Mouse (Mus musculus) midbrain, embryonic 15.5 days (tissue): Measurements from ENCODE around the gene Lmx1a. TPM values are rescaled to one million over a fixed set of nuclear protein-coding genes. Genes with fewer than 3 reads are reported as not detected.
A peak's percentile ranks its signal among the peaks of the same experiment; 100 is the strongest.

ENCODE experiments used
- ATAC-seq: fragments of 200-750 bp; cut with Nextera tagmentation; replicated peaks from 2 replicates; pipeline ENCODE4 v1.8.0; 2017; ENCODE audit warnings: moderate TSS enrichment
- H3K27ac ChIP-seq: fragments of 300-500 bp; sonication (generic); 2 replicates; pipeline ENCODE4 v1.5.1; 2015; ENCODE audit warnings: mild to moderate bottlenecking, inconsistent platforms
- H3K27me3 ChIP-seq: fragments of 300-500 bp; sonication (generic); replicated peaks from 2 replicates; pipeline ENCODE4 v1.6.1; 2015; ENCODE audit warnings: inconsistent platforms
- H3K36me3 ChIP-seq: fragments of 300-500 bp; sonication (generic); replicated peaks from 2 replicates; pipeline ENCODE4 v1.6.1; 2015; ENCODE audit warnings: inconsistent platforms
- H3K4me1 ChIP-seq: fragments of 300-500 bp; sonication (generic); 2 replicates; pipeline ENCODE4 v1.6.1; 2015; ENCODE audit warnings: inconsistent platforms
- H3K4me2 ChIP-seq: fragments of 300-500 bp; sonication (generic); 2 replicates; pipeline ENCODE4 v1.6.1; 2015; ENCODE audit warnings: inconsistent platforms, mild to moderate bottlenecking, moderate library complexity
- H3K4me3 ChIP-seq: fragments of 300-500 bp; sonication (generic); 2 replicates; pipeline ENCODE4 v1.5.1; 2015; ENCODE audit warnings: mild to moderate bottlenecking, inconsistent platforms
- H3K9ac ChIP-seq: fragments of 300-500 bp; sonication (generic); 2 replicates; pipeline ENCODE4 v1.6.1; 2015; ENCODE audit warnings: mild to moderate bottlenecking, inconsistent platforms
- H3K9me3 ChIP-seq: fragments of 300-500 bp; sonication (generic); 2 replicates; pipeline ENCODE4 v1.6.1; 2016; ENCODE audit warnings: inconsistent platforms
- WGBS: fragments of 180-500 bp; shearing (Covaris S2); methylation state at CpG from one replicate; pipeline ENCODE4 v1.1.7; 2015; ENCODE audit warnings: mixed read lengths; 5-methylcytosine and 5-hydroxymethylcytosine counted together
- polyA plus RNA-seq: library from polyadenylated mRNA; unstranded; fragments of >200 nt; fragmentation: Nextera tagmentation; extraction: Ambion mirVana; gene quantifications from 2 replicates; pipeline ENCODE4 v1.2.1, GENCODE M21; 2015

Gene Lmx1a
- 8.8 and 11.9 TPM in 2 replicates for polyA plus RNA-seq

DNA sequence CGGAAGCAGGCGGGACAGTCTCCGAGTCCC is at the start of gene Lmx1a:
TSS of gene Lmx1a (plus strand) at position 6 of the 30 bp plus-strand sequence.
- peak within 1 kb of the TSS; percentile 39 for H3K4me3 ChIP-seq
- H3K36me3 ChIP-seq = no peaks in the 10 kb centered on the region
- peaks cover 64% of the 10 kb centered on the region for H3K27me3 ChIP-seq
- no peak for ATAC-seq
- 0% methylated on average over 3 of the region's 3 CpGs for WGBS
- H3K9me3 ChIP-seq = 0 out of 2 replicates have a peak, but pooled peaks cover 3% of the 10 kb centered on the region
- H3K4me1 ChIP-seq = peaks cover 21% of the 10 kb centered on the region
- H3K9ac ChIP-seq = peak within 1 kb of the TSS; percentile 40
- H3K27ac ChIP-seq = peak within 1 kb of the TSS; percentile 48
- H3K4me2 ChIP-seq = peak within 1 kb of the TSS; percentile 62

DNA sequence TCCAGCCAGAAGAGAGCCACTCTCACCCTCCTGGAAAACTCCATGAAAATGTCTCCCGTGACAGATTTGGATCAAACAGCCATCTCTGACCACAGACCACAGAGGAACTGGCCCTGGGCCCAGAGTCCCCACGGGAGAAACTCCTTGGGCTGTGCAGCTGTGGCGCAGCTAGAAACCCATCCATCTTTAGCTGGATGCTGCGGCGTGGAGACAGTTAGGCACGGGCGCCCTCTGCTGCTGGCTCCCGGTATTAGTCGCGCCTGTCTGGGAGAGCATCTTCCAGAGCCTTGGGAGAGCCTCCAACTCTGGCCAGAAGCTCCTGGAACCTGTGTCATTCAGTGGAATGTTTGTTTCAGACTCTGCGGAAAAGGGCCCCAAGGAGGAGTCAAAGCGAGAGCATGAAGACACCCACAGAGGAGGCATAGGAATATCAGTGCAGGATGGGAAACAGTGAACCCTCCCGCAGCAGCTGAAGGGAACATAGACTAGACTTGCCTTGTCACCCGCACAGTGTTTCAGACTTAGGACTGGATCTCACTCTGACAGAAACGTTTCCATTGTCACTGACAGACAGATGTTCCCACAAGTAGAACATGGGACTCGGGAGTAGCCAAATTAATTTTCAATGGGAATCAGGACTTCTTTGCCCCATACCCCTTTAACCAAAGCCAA is 44.0 kb upstream of the Lmx1a start:
- WGBS = 18% methylated on average over 16 of the region's 16 CpGs
- peak; percentile 82 for ATAC-seq
- Histone ChIP-seq H3K4me1 (0 out of 2 replicates have a peak, but pooled peaks cover 2% of the 10 kb centered on the region), H3K4me3 (no peak overlapping the region), H3K36me3 (no peaks in the 10 kb centered on the region), H3K9me3 (no peaks in the 10 kb centered on the region), H3K4me2 (0 out of 2 replicates have a peak overlapping the region, but pooled peaks have one; percentile 14), H3K9ac (no peak overlapping the region), H3K27ac (no peak overlapping the region), H3K27me3 (peaks cover 4% of the 10 kb centered on the region)

- H3K4me1 ChIP-seq = 0 out of 2 replicates have a peak, but pooled peaks cover 2% of the 10 kb centered on the region
- no peak for ATAC-seq
- no peak overlapping the region for H3K9ac ChIP-seq
- 86% methylated on average over 3 of the region's 3 CpGs for WGBS
- no peak overlapping the region for H3K27ac ChIP-seq
- 0 out of 2 replicates have a peak, but pooled peaks cover 4% of the 10 kb centered on the region for H3K27me3 ChIP-seq
- H3K9me3 ChIP-seq = no peaks in the 10 kb centered on the region
- no peak overlapping the region for H3K4me3 ChIP-seq
- H3K4me2 ChIP-seq = no peak overlapping the region
- no peaks in the 10 kb centered on the region for H3K36me3 ChIP-seq
These were observed 40.4 kb upstream of the Lmx1a start for GRCm38 (mm10) chr1:167648670-167649069.

DNA sequence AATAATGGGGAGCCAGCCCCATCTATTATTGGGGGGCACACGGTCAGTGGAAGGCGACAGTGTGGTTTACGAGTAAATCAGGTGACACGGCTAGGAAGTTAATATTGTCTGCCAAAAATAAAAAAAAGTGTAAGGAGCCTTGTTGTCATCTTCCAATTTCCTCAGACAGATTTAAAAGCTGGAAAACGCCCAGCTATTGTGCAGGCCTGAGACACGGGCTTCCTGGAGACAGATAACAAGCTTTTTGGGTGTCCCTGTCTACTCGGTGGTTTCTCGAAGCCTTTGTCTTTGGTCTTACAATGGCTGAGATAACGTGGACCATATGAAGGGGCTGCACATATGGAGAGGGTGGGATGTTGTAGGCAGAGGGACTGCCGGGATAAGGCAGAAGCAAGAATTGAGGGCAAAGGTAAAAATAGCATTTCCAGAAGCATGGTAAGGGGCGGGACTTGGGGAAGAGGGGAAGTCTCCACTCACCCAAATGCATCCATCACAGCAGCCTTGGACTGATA is 39.9 kb upstream of the Lmx1a start:
- no peak overlapping the region for H3K9ac ChIP-seq
- H3K4me1 ChIP-seq = 0 out of 2 replicates have a peak, but pooled peaks cover 2% of the 10 kb centered on the region

DNA sequence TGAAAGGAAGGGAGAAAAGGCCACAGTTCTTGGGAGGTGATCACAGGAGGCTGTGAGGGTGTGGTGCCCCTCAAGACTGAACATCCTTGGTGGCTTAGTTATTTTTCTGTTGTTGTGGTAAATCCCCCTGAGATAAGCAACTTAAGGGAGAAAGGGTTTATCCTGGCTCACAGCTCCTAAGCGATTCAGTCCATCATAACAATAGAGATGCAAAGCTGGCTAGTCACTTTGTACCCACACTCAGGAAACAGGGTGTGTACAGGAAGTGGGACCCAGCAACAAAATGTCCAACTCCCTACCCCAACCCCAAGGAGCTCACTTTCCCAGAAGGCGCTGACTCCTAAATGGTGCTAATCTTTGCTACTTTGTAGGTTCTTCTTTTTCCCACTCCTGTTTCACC is 36.7 kb upstream of the Lmx1a start:
- Histone ChIP-seq H3K9ac (no peak overlapping the region), H3K4me2 (no peak overlapping the region), H3K9me3 (no peaks in the 10 kb centered on the region), H3K27me3 (no peaks in the 10 kb centered on the region), H3K27ac (no peak overlapping the region), H3K4me3 (no peak overlapping the region), H3K36me3 (no peaks in the 10 kb centered on the region), H3K4me1 (no peaks in the 10 kb centered on the region)
- ATAC-seq = no peak
- 74% methylated on average over 2 of the region's 2 CpGs for WGBS

More for the DNA sequence above, 39.9 kb upstream of the Lmx1a start:
- no peak overlapping the region for H3K27ac ChIP-seq
- H3K36me3 ChIP-seq = no peaks in the 10 kb centered on the region
- 84% methylated on average over 11 of the region's 11 CpGs for WGBS
- H3K4me2 ChIP-seq = no peak overlapping the region
- no peaks in the 10 kb centered on the region for H3K9me3 ChIP-seq
- no peak overlapping the region for H3K4me3 ChIP-seq
- 0 out of 2 replicates have a peak, but pooled peaks cover 4% of the 10 kb centered on the region for H3K27me3 ChIP-seq
- ATAC-seq = no peak

- no peak overlapping the region for H3K4me3 ChIP-seq
- H3K4me1 ChIP-seq = peaks cover 15% of the 10 kb centered on the region
- H3K27ac ChIP-seq = no peak overlapping the region
- H3K4me2 ChIP-seq = no peak overlapping the region
- no peaks in the 10 kb centered on the region for H3K36me3 ChIP-seq
- ATAC-seq = no peak
- peaks cover 29% of the 10 kb centered on the region for H3K27me3 ChIP-seq
- H3K9me3 ChIP-seq = no peaks in the 10 kb centered on the region
- no peak overlapping the region for H3K9ac ChIP-seq
- WGBS = 94% methylated on average over 2 of the region's 3 CpGs
These were observed 30.0 kb upstream of the Lmx1a start for GRCm38 (mm10) chr1:167659065-167659464.

DNA sequence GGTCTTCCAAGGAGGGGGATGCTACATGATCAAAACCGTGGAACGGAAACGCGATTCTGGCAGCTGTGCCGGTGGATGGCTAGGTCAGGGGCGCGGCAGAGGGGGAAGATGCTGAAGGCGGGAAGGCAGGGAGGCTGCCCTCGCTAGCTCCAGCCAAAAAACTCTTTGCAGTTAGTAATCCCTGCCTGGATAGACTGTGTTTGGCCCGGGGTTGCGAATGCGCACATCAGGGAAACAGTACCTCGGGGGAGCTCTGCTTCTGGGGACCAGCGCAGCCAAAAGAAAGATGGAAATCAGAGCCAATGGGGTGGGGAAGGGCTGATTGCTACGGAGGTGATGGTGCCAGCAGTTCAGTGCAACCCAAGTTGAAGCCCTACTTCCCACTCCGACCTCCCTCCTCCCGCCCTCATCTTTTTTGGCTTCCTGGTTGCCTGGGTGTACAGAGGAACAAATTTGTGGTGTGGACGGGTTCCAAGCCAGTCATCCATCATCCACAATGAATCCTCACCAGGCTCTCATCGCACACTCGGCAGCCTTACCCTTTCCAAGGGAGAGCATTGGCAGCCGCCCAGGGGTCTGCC is 28.4 kb upstream of the Lmx1a start:
- Histone ChIP-seq H3K27ac (no peak overlapping the region), H3K4me3 (peak overlapping the region; percentile 35), H3K27me3 (peaks cover 29% of the 10 kb centered on the region), H3K9ac (0 out of 2 replicates have a peak overlapping the region, but pooled peaks have one; percentile 38), H3K9me3 (no peaks in the 10 kb centered on the region), H3K4me1 (peaks cover 15% of the 10 kb centered on the region), H3K4me2 (peak overlapping the region; percentile 60), H3K36me3 (no peaks in the 10 kb centered on the region)
- under 1% methylated on average over 21 of the region's 21 CpGs for WGBS
- ATAC-seq = peak; percentile 89

GRCm38 (mm10) chr1:167661123-167661522 is 27.9 kb upstream of the Lmx1a start:
- Histone ChIP-seq H3K4me1 (peaks cover 15% of the 10 kb centered on the region), H3K36me3 (no peaks in the 10 kb centered on the region), H3K27ac (no peak overlapping the region), H3K9me3 (no peaks in the 10 kb centered on the region), H3K9ac (peak overlapping the region; percentile 38; the same call in 1 of the 2 replicates), H3K4me3 (peak overlapping the region; percentile 35), H3K4me2 (peak overlapping the region; percentile 60), H3K27me3 (peaks cover 31% of the 10 kb centered on the region)
- ATAC-seq = peak; percentile 83
- WGBS = 1% methylated on average over 19 of the region's 19 CpGs

DNA sequence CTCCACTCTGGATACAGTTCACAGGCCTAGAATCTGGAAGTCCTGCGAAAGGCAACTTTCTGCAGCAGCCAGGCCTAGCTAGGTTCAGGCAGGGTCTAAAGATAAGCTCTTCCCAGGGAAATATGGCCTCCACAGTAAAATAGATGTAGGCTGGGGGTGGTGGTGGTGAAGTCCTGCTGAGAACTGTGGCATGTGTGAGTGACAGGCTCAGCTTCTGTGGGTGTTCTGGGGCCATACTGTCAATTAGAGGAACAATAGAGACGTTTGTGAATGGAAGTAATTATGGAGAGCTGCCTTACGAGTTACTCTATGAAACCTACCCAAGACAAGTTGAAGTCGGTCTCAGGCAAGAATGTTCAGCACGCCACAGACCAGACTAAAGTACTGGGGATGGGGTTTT is 25.9 kb upstream of the Lmx1a start:
- H3K27me3 ChIP-seq = peaks cover 32% of the 10 kb centered on the region
- peaks cover 15% of the 10 kb centered on the region for H3K4me1 ChIP-seq
- H3K9me3 ChIP-seq = no peaks in the 10 kb centered on the region
- no peak overlapping the region for H3K9ac ChIP-seq
- ATAC-seq = no peak
- H3K36me3 ChIP-seq = no peaks in the 10 kb centered on the region
- H3K27ac ChIP-seq = no peak overlapping the region
- no peak overlapping the region for H3K4me2 ChIP-seq
- H3K4me3 ChIP-seq = no peak overlapping the region
- WGBS = 47% methylated on average over 5 of the region's 5 CpGs

GRCm38 (mm10) chr1:167669796-167670195 is 19.2 kb upstream of the Lmx1a start:
- WGBS = 37% methylated on average over 6 of the region's 6 CpGs
- H3K9ac ChIP-seq = no peak overlapping the region
- ATAC-seq = no peak
- no peak overlapping the region for H3K4me2 ChIP-seq
- H3K9me3 ChIP-seq = no peaks in the 10 kb centered on the region
- peaks cover 21% of the 10 kb centered on the region for H3K27me3 ChIP-seq
- H3K4me1 ChIP-seq = no peaks in the 10 kb centered on the region
- H3K27ac ChIP-seq = no peak overlapping the region
- H3K4me3 ChIP-seq = no peak overlapping the region
- no peaks in the 10 kb centered on the region for H3K36me3 ChIP-seq

DNA sequence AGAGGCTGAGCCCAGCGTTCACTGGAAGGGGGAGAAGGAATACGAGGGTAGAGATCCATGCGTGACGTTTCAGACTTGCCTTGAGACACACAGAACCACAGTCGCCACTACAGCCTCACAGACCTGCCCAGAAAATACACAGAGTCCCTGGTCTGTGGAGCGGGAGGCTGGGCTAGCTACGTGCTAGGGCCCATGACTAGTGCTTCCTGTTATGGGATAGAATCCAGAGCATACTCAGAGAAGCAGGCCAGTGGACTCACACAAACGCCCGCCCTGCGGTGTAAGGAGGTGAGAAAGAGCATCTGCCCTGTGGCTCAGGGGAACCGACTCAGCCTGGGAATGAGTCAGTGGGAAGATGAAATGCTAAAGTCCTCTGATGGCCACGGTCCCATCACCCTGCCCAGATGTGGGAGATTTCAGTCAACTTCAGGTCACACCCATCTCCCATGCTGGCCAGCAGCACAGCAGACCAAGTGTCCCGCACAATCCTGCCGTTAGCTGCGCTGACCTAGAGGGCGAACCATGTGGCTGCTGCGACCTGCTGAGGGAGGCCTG is 16.5 kb upstream of the Lmx1a start:
- Histone ChIP-seq H3K9me3 (no peaks in the 10 kb centered on the region), H3K27ac (no peak overlapping the region), H3K4me3 (no peak overlapping the region), H3K4me1 (no peaks in the 10 kb centered on the region), H3K36me3 (no peaks in the 10 kb centered on the region), H3K27me3 (peaks cover 17% of the 10 kb centered on the region), H3K9ac (no peak overlapping the region), H3K4me2 (no peak overlapping the region)
- ATAC-seq = no peak
- WGBS = 26% methylated on average over 17 of the region's 17 CpGs

DNA sequence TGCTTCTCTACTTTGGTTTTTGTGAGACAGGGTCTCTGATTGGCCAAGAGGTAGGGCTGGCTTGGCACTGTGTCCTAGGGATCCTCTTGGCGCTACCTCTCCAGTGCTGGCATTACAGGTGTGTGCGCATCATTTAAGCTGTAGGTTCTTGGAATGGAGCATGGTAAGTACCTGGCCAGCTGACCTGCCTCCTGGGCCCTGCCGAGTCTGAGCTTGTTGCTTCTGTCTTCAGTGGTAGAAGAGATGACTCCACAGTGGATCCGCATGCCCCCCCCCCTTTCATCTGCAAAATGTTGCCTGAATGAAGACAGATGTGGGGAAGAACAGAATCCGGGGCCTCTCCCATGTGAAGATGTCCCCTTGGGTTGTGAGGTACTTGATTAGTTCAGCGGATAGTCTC is 10.0 kb upstream of the Lmx1a start:
- Histone ChIP-seq H3K27ac (no peak overlapping the region), H3K4me1 (no peaks in the 10 kb centered on the region), H3K27me3 (no peaks in the 10 kb centered on the region), H3K9me3 (no peaks in the 10 kb centered on the region), H3K4me2 (no peak overlapping the region), H3K36me3 (no peaks in the 10 kb centered on the region), H3K4me3 (no peak overlapping the region), H3K9ac (no peak overlapping the region)
- ATAC-seq = no peak
- 96% methylated on average over 6 of the region's 6 CpGs for WGBS

- Histone ChIP-seq H3K4me3 (peak overlapping the region; percentile 39), H3K4me2 (peak overlapping the region; percentile 62), H3K27ac (no peak overlapping the region), H3K36me3 (no peaks in the 10 kb centered on the region), H3K27me3 (peaks cover 61% of the 10 kb centered on the region), H3K4me1 (peaks cover 21% of the 10 kb centered on the region), H3K9ac (no peak overlapping the region), H3K9me3 (0 out of 2 replicates have a peak, but pooled peaks cover 3% of the 10 kb centered on the region)
- ATAC-seq = no peak
- WGBS = under 1% methylated on average over 8 of the region's 8 CpGs
These were observed 1.1 kb upstream of the Lmx1a start for GRCm38 (mm10) chr1:167688001-167688346.
